Mouse (Mus musculus): ENCODE measurements at regions not wholly inside any gene's neighbourhood (a gene's known extent, or its start where the extent isn't known, plus 50 kb on each side); places are given as distances from the start of the nearest gene placed in this dataset.

DNA sequence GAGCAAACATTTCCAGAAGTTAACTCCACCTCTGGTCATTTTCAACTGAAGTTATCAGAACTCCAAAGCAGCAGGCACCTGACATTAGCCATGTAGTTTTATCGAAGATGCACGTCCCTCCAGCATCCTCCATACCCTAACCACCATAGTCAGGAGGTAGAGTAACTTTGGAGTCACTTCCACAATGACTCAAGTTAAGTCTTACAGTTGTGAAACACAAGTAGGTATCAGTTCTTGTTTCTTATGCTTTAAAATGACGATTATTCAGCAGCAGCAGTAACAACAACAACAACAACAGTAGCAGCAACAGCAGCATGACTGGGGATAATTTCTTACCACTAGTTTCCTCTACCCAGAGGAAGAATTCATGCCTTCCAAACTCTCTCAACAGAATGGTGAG, 51.3 kb upstream of the Tank start:
- no peak for DNase-seq (ENCODE audit: low spot score)

DNA sequence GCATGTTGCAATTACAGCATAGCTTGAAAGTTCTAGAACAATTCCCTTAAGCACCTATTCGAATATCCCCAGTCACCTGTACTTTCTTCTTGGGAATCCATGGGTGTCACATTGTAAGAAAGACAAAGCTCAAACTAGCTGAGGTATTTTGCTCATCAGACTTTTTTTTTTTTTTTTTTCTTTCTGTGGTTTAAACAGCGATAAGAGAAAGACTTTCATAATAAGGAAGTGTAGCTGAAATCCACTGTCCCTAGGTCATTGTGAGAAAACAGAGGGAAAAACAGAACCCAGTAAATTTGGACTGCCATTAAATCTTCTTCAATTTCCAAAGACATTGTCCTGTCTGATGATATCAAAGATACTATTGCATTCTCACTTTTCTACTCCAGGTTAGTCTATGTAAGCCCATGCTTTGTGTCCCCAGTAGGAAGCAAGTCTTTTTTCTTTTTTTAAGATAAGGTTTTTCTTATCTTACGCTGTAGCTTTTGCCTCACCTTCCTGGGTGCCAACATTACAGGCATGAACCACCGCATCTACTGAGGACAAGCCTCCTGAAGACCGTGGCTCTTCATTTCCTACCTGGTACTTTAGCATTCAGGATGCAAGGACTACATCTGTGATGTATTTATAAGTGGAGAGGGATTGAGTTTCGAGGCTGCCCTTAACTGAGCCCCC, 54.2 kb upstream of the Tank start:
- DNase-seq (ENCODE audit: low spot score), result no peak

DNA sequence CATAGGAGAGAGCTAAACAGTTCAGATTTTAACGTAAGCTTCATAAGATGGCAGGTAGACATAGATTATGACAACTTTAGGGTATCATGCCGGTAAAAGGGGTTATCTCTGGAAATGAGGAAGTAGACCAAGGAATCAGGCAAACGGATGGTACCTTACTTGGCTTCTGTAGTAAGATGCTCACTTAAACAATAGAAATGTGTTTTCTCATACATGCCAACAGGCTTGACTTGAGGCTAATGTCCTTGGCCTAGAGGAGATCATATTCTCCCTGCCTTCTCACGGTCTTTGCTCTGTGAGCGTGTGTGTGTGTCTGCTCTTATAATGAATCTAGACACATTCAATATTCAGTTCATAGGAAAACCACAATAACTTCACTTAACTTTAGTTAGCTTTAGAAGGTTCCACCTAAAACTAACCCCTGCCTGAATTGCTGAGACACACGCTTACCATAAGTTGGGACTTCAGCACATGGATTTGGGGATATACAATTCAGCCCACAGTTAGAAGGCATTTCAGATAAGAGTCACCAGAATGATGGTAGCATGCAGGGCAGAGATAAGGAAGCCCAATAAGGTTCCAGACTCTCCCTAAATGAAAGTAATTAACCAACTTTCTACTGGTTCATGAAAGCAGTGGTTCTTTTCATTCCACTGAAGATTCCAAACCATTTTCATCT, 63.8 kb upstream of the Tank start:
- no peak for DNase-seq (ENCODE audit: low spot score)

DNA sequence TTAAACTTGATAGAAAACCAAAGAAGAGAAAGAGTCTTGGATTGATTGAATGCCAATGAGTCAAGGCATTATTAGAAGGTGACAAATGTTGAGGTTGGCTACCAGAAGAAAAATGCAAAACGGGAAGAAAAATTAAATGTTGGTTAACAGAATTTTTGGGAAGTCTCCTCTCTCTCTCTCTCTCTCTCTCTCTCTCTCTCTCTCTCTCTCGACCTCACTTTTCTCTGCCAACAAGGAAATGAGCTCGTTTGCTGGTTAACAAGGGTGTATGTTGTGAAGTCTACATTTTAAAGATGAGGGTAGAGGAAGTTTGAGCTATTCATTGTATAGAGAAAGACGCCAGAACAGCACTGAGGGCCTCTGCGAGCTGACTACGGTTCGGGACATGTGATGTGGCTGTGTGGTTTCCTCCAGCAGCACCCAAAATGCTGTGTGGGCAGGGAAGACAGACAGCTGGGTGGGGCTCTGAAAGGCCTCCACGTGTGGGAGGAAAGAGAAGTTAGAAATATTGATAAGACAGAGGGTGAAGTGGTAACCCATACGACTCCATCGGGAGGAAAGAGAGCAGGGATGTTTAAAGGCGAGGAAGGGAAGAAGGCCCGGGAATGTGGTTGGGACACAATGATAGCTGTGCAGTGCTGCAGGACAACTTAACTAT, 64.5 kb upstream of the Tank start:
- DNase-seq (ENCODE audit: low spot score), result no peak

DNA sequence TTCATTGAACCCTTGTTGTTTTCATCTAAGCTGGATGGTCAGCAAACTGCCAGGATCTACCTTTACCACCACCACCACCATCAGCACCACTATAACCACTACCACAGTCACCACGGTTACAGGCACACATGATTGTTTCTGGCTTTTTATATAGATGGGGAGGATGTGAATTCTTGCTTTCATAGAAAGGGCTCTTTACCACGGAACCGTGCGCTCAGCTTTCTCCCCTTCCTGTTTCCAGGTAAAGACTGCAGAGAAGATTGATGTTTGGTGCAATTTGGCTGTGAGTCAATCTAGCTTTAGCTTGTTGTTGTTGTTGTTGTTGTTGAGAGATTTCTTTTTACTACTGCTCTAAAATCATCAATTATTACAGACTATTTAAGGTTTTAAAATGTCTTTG, 74.8 kb upstream of the Tank start:
- DNase-seq (ENCODE audit: low spot score), result no peak

DNA sequence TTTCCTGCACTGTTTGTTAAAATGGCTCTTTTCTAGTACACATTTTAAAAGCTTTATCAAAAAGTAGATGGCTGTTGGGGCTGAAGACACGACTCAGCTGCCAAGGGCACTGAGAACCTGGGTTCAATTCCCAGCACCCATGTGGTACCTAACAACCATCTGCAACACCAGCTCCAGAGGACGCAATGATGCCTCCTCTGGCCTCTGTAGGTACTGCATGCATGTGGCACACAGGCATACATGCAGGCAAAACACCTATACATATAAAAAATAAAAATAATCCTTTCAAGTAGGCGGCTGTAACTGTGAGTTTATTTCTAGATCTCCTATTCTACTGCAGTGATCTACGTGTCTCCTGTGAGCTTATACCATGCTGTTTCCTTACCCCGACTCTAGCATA, 76.5 kb upstream of the Tank start:
- DNase-seq (ENCODE audit: low spot score), result no peak

DNA sequence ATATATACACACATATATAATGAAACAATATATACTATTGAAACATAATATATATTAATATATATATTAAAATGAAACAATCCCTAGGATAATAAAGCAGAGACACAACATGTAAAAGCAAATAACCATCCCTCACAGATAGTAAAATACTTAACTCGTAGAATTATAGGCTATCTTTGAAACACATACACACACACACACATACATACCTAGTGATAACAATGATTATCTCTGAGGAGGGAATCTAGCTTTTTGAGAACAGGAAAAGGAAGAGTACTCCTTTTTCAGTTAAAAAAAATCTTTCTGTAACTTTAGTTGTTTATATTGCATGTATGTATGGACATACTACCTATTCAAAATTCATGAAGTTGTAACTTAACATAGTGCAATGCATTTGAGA, 79.1 kb upstream of the Tank start:
- no peak for DNase-seq (ENCODE audit: low spot score)

DNA sequence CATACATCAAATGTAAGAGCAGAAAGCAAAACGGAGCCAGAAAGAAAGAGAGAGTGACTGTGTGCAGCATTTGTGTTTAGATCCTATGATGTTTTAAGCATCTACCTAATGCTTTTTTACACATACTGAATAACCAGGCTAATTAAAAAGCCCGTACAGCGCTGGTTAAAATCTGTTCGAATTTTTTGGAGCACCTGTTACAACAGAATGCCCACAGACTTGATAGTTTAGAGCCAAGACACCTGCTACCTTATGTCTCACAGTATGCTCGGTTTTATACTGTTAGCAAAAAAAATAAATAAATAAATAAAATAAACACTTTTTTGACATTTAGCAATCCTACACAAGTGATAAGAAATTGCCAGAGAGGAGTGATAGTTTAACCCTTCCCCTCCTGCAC, 80.5 kb upstream of the Tank start:
- no peak for DNase-seq (ENCODE audit: low spot score)

DNA sequence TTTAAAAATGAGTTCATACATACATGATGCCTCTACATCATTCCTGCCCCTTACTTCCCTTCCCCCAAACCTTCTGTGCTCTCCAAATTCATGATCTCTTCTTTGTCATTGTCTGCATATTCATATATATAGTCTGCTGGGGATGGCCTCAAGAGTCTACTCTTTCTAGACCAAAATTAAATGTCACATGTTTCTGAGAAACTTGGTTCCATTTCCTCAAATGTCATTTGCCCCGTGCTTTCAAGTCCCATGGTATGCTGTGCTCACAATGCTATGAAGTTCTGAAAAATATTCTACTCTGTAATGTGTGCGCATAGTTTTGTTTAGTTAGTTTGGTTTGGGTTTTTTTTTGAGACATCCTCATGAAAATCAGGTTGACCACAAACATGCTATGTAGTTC, 81.4 kb upstream of the Tank start:
- no peak for DNase-seq (ENCODE audit: low spot score)

DNA sequence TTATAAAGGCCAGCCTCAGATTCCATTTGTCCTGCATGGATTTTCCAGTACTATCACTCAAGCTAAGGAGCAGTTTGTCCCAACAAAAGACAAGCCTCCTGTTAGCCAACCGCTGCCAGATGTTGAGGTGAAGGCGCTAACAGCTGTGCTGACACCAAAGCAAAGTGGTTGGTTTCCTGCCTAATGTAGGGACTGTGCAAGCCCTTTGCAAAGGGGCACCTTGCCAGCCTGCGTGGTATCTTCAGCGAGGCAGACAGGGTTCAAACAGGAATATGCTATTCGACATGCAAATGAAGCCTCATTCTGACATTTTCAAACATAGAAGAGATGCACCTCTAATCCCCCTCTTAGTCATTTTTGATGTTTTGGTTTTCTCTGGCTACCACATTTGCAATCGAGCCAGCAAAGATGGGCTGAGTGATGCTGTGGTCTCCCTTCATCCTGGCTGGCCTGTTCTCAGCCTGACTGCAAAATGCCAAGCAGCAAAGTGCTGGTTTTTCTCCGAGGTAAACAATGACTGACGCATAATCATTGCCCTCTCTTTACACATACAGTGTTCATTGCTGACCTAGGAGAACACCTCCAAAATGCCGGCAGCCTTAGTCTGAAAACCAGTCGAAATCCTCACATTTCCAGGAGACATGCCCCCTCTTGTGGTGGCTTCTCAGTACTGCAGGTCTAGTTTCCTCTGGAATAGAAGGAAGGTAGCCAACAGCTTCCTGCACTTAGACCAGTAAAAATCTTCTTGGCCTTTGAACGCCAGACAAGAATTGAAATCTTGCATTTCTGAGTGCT, 84.3 kb upstream of the Tank start:
- peak; percentile 45 for DNase-seq (ENCODE audit: low spot score)

DNA sequence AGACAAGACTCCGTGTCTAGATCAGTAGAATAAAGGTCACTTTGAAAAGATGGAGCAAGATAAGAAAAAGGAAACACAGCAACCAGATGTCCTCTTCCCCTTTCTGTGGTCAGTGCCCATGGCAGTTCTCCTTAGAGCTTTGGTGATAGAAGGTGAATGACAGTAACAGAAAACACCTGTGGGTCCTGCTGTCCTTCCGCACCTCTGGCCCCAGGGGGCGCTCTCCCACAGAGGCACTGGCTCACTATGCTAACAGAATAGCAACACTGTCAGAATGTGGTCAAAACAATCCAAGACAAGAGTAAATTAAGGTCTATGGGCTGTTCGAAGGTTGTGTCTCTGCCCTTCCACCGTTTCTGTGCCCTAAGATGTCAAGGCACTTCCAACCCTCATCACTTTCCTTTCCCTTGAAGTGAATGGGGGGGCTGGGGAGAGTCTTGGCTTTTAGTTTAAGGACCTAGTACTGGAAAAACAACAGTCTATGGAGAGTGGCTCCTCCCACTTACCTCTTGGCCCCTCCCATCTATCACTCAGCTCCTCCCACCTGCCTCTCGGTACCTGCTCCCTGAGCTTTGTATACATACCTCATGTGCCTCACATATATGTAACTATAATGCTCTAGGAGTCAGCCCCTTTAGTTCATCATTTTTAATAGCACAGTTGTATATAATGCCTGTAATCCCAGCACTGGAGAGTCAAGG, 86.2 kb upstream of the Tank start:
- DNase-seq (ENCODE audit: low spot score), result no peak

DNA sequence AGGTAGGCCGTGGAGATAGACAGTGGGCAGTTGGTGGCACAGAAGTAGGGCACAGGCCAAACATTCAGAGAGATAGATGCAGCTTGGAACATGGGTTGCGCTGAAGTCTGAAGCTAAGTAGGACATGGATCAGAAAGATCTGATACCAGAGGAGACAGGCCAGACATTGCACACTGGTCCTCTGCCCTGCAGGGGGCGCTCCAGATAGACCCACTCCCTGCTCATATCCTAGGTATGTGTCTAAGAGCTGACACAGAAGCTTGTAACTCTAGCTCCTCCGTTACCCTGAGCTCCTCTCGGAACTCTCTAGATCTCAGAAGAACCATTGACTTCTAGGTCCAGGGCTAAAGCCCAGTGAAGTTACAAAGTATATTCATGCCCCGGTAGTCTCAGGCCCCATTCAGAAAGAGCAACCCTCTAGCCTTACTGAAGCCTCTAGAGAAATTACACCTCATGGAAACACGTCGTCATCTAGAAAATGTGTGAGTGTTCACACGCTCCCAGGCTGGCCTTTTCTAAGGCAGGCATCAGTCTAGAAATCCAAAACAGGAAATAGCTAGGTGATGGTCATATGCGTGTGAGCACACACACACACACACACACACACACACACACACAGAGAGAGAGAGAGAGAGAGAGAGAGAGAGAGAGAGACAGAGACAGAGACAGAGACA, 87.8 kb upstream of the Tank start:
- no peak for DNase-seq (ENCODE audit: low spot score)

DNA sequence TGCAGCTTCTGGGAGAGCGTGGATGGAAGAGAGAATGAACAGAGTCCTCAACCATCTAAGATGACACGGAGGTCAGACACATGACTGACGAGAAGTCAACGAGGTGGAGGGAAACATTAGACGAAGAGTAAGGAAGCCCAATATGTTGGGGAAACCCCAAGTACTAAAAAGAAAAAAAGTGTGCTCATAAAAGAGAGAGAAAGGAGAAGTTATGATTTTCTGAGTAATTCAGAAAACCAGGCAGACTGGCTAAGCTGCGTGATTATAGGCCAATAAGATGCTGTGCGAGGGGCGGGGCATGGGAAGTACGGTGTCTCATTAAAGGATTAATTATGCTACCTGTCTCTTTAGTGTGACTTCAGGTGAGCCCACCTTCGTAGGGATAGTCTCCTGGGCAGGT, 88.6 kb upstream of the Tank start:
- DNase-seq (ENCODE audit: low spot score), result no peak

DNA sequence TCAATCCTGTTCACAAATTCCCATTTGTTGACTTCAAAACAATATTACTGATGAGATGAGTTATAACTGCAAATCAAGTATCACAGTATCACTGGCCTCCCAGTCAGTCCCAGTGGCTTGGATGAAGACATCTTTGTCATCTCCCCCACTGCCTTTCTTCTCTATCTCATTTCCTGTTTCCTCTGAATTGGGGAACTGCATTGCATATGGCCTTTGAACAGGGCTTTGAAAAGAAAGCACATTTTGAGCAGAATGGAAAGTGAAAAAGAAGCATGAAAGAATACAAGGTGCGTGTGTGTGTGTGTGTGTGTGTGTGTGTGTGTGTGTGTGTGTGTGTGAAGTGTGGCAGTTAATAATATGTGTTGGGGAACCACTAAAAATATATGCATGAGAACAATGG, 94.6 kb upstream of the Tank start:
- no peak for DNase-seq (ENCODE audit: low spot score)

DNA sequence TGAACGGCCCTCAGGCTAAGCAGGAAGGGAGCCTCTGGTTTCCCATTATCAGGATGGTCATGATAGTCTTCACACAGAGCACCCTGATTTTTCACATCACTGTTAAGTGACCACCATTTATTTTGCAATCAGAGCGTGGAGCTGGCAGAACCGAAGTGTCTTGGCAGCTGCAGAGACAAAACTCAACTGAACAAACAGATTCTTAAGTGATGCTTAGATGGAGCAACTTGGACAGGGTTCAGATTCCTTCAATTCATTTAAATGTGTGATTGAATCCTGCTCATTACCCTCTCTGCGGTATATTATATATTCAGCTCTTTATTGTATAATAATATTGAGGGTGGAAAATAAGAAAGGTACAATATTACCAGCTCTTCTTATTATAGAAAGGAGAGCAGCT, 101.7 kb upstream of the Tank start:
- no peak for DNase-seq (ENCODE audit: low spot score)

DNA sequence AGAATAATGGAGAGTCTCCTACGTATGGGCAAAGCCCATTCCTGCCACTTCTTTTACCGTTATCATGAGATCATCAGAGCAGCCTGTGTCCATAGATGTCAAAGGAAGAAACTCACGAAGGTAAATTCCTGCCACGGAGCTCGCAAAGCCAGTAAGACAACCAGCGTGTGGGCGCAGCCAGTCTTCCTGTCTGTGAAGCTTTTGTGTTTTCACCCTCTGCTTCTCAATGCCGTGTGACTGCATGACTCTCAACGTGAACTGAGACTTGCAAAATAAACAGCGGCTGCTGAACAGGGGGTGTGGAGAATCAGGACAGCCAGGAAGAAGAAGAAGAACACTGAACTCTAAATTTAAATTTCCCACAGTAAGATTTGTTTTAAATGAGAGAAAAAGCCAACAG, 103.8 kb upstream of the Tank start:
- DNase-seq (ENCODE audit: low spot score), result no peak

DNA sequence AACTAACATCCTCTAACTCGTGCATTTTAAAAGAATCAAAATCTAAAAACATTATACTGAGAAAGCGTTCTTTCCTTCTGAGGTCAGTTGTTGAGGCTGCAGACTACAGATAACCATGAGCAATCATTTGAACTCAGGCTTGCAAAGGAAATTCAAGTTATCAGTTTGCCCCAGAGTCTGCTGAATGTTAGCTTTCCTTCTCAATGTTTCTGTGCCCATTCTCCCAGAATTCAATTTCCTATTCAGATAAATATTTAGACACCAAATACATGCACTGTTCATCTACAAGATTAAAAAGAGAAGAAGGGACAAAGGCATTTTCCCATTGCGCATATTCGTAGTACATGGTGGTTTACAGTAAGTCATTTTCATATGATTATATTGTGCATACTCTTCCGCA, 107.9 kb upstream of the Tank start:
- no peak for DNase-seq (ENCODE audit: low spot score)

DNA sequence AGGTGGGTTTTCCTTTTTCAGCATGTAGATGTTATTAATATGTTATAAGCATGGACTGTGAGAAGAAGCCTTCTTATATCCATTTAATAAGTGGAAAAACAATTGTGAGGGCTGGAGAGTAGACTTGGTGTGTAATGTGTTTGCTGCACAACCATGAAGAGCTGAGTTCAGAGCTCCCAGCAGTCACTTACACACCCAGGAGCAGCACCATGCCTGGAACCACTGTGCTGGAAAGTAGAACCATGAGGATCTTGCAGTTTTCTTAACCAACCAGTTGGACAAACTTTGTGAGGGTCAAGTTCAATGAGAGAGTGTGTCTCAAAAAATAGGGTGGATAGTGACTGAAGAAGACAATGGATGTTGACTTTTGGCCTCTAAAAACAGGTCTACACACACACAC, 108.3 kb upstream of the Tank start:
- DNase-seq (ENCODE audit: low spot score), result no peak

DNA sequence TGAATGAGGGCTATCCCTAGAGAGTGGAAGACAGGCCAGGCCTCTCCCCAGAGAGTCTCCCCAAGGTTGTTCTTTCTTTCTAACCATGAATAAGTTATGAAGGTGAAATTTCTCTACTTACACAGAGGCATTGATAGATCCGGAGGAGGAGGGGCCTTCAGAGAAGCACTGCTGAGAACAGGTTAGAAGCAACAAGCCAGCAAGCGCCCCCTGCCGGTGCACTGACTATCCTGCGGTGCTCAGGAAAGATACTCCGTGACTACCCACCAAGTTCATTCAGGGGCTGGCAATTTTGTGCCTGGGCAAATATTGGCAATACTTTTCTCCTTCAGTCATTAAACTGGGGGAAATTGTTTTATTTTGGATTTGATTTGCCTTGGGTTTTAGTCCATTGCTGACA, 122.5 kb upstream of the Tank start:
- DNase-seq (ENCODE audit: low spot score), result peak; percentile 15

DNA sequence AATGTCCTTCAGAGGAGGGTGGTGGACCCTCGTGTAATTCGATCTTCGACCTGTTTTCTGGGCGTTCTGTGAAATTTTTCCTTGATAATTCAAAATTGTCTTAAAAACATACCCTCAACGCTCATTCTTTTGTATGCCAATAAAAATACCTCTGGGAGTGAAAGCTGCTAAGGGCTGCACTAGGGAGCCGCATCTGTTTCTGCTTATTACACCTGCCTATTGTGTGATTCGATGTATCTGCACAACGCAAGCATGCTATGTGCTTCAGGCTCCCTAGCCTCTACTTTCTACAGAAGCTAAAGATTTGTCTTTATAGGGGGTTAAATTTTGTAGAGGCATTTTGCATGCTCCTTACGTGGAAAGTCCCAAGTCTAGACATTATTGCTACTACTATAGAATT, 123.7 kb upstream of the Tank start:
- no peak for DNase-seq (ENCODE audit: low spot score)

DNA sequence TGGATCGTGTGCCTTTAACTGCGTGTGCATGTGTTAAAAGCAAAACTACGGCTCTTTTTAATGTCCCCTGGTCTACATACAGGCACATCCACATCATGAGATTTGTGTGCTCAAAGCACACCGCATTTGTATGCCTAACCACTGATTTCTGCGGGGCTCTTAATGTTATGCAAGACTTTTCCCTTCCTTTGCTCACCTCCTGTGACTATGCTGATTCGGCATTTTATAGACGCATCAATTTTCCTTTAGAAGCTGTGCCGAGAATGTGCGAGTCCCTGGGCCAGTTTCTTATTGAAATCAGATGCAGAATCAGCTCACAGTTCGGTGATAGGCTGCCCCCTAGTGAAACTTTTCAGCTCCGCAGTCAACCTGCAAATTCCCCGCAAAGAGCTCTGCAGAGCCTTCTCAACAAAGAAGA, 124.1 kb upstream of the Tank start:
- peak; percentile 44 for DNase-seq (ENCODE audit: low spot score)
